Comparison of ENCODE assay signal across 18 mouse cellular contexts in genomic region chr13:102749891-102750290, GRCm38 (mm10).
"Had no signal": no experiment of that assay in that cellular context is flagged by ENCODE, and none has a peak within 500 bp of the region (broad histone marks: within the 10 kb centered on the region; RNA-seq: fewer than 3 reads in every experiment).

No protein-coding gene starts in this region.

- H3K4me1 ChIP-seq: midbrain, embryonic 10.5 days; neural tube, embryonic 12.5 days; neural tube, embryonic 15.5 days had no signal

- DNase-seq: kidney, adult 18-20 months; kidney, adult 9 months; kidney, postnatal 14 days; kidney, postnatal 4 days; layer of hippocampus, postnatal 36 days; liver, postnatal 0 days; lung, embryonic 14.5 days; retina, postnatal 1 day; right cerebral cortex, postnatal 25 days; spleen, adult 18-20 months; thymus, adult 18-20 months; thymus, postnatal 36 days had no signal

- H3K27me3 ChIP-seq: megakaryocyte, embryonic 14.5 days; neural tube, embryonic 12.5 days; neural tube, embryonic 15.5 days had no signal

- H3K9me3 ChIP-seq: megakaryocyte, embryonic 14.5 days; midbrain, embryonic 10.5 days; neural tube, embryonic 12.5 days; neural tube, embryonic 15.5 days had no signal

- H3K4me3 ChIP-seq: left cerebral cortex, adult 2 months; megakaryocyte, embryonic 14.5 days; midbrain, embryonic 10.5 days; neural tube, embryonic 12.5 days; neural tube, embryonic 15.5 days had no signal

- H3K27ac ChIP-seq: liver, embryonic 14.5 days; midbrain, embryonic 10.5 days; neural tube, embryonic 12.5 days; neural tube, embryonic 15.5 days had no signal

- H3K9ac ChIP-seq: liver, embryonic 14.5 days; liver, postnatal 0 days; lung, embryonic 14.5 days; neural tube, embryonic 12.5 days; neural tube, embryonic 15.5 days had no signal
